Mouse (Mus musculus): ENCODE results near the gene Ceacam16.

GRCm38 (mm10) chr7:19821633-19822032 lies 39.5 kb downstream of the Ceacam16 start:
- no peak for TF ChIP-seq CTCF (conservative IDR thresholded peaks at IDR 0.05 in 1 of 2, IDR thresholded peaks at IDR 0.05 in 1 of 2; ENCODE audit: low read depth in 2 of 2, low read length in 2 of 2)
- no peak for TF ChIP-seq MEF2A (IDR thresholded peaks at IDR 0.05; ENCODE audit: borderline replicate concordance, low read depth, low read length)
- no peak for TF ChIP-seq HCFC1 (IDR thresholded peaks at IDR 0.05; ENCODE audit: low read depth, low read length)
- no peak for TF ChIP-seq TCF12 (IDR thresholded peaks at IDR 0.05; ENCODE audit: low read depth, low read length)
- no peak for TF ChIP-seq CHD2 (IDR thresholded peaks at IDR 0.05; ENCODE audit: low read length)
- TF ChIP-seq ETS1 (conservative IDR thresholded peaks at IDR 0.05; ENCODE audit: low read depth, low read length): no peak
